15 mouse cellular contexts compared by ENCODE assay signal in the genomic region with DNA sequence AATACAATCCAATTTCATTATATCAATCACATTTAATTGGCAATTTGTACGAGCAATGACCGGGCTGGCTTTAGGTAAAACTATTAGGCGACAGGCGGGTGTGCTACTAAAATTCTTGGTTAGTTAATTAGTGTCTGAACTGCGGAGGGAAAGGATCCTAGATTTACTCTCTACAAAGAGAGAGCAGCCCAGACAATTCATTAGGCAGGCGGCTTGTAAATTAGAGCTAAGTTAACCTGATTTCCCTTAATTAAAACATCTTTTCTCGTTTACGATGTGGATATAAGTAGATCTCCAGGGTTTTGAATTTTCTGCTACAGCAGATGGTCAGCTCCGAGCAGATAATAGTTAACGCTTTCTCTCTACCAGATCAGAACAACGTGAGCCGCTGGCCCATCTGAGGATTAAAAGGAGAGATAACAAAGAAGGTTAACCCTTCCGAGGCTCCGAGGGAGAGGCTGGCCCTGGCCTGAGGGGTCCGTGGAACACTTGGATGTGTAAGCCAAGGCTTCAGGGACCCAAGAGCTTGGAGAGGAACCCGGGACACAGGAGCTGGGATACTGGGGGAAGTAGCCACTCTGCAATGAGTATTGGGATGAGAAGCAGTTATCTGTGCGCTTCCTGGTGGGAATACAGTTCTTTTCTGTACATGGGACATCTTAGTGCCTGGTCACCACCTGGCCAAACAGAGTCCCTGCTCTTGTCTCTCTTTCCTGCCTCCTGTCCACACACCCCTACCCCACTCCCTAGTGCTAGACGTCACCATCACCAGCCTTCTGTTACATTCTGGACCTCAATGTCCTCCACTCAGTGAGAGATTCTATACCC. TPM values are rescaled to one million over a fixed set of nuclear protein-coding genes. Genes with fewer than 3 reads are reported as not detected.
DNase-seq lines count a peak whose midpoint lies in the region; ATAC-seq lines count a peak whose summit lies in the region.
"Had no signal": no experiment of that assay in that cellular context is flagged by ENCODE, and none has a peak within 500 bp of the region (broad histone marks: within the 10 kb centered on the region; RNA-seq: fewer than 3 reads in every experiment).

No protein-coding gene starts in this region.

- H3K9ac ChIP-seq in lung, embryonic 15.5 days, result no peak overlapping the region
- no peak overlapping the region for H3K9ac ChIP-seq in forebrain, embryonic 11.5 days (ENCODE audit: low read length)
- H3K9ac ChIP-seq: embryonic facial prominence, embryonic 12.5 days; lung, embryonic 14.5 days had no signal

- no peaks in the 10 kb centered on the region for H3K36me3 ChIP-seq in lung, embryonic 15.5 days
- H3K36me3 ChIP-seq in forebrain, embryonic 11.5 days (ENCODE audit: control insufficient read depth, insufficient read depth, low read length), result no peaks in the 10 kb centered on the region
- H3K36me3 ChIP-seq in limb, embryonic 10.5 days, result no peaks in the 10 kb centered on the region
- H3K36me3 ChIP-seq: embryonic facial prominence, embryonic 12.5 days had no signal

- H3K27ac ChIP-seq in lung, embryonic 15.5 days, result no peak overlapping the region
- H3K27ac ChIP-seq in forebrain, embryonic 11.5 days (ENCODE audit: low read depth, low read length), result peak overlapping the region; percentile 84
- H3K27ac ChIP-seq in limb, embryonic 10.5 days, result no peak overlapping the region
- H3K27ac ChIP-seq: embryonic facial prominence, embryonic 12.5 days; gastrocnemius, adult 2 months had no signal

- ATAC-seq in lung, embryonic 15.5 days (ENCODE audit: borderline replicate concordance, extremely low read depth, low FRiP score, low TSS enrichment), result 0 out of 2 replicates have a peak, but pooled peaks have one; percentile 28
- ATAC-seq in forebrain, embryonic 11.5 days (replicated peaks; ENCODE audit: low FRiP score), result peak; percentile 16; the same call in 1 of the 2 replicates
- ATAC-seq in monocyte, adult 5-6 weeks (replicated peaks; ENCODE audit: insufficient number of reproducible peaks, low FRiP score, low TSS enrichment, poor library complexity, severe bottlenecking), result no peak
- ATAC-seq: CD4-positive, CD25-positive, alpha-beta regulatory T cell, adult 4 months had no signal

- H3K27me3 ChIP-seq in lung, embryonic 15.5 days, result peaks cover 98% of the 10 kb centered on the region
- H3K27me3 ChIP-seq in forebrain, embryonic 11.5 days (ENCODE audit: control insufficient read depth, insufficient read depth, low read length), result peaks cover 65% of the 10 kb centered on the region
- peaks cover 99% of the 10 kb centered on the region for H3K27me3 ChIP-seq in limb, embryonic 10.5 days (ENCODE audit: low read depth, poor library complexity, severe bottlenecking)

- 4% methylated on average over 18 of the region's 18 CpGs for WGBS in lung, embryonic 15.5 days
- 1% methylated on average over 18 of the region's 18 CpGs for WGBS in forebrain, embryonic 11.5 days
- WGBS in limb, embryonic 10.5 days, result 1% methylated on average over 18 of the region's 18 CpGs

- H3K9me3 ChIP-seq in lung, embryonic 15.5 days, result no peaks in the 10 kb centered on the region
- H3K9me3 ChIP-seq in forebrain, embryonic 11.5 days (ENCODE audit: control insufficient read depth, low read length), result no peaks in the 10 kb centered on the region
- H3K9me3 ChIP-seq in limb, embryonic 10.5 days (replicated peaks), result no peaks in the 10 kb centered on the region
- H3K9me3 ChIP-seq: embryonic facial prominence, embryonic 12.5 days had no signal

- no peak overlapping the region for H3K4me3 ChIP-seq in lung, embryonic 15.5 days
- H3K4me3 ChIP-seq in forebrain, embryonic 11.5 days (ENCODE audit: low read depth, low read length), result no peak overlapping the region
- no peak overlapping the region for H3K4me3 ChIP-seq in limb, embryonic 10.5 days
- H3K4me3 ChIP-seq: embryonic facial prominence, embryonic 12.5 days; gastrocnemius, adult 2 months had no signal

- no peak overlapping the region for H3K4me2 ChIP-seq in lung, embryonic 15.5 days
- H3K4me2 ChIP-seq in forebrain, embryonic 11.5 days (ENCODE audit: low read depth, low read length, severe bottlenecking), result peak overlapping the region; percentile 16; the same call in 1 of the 2 replicates
- H3K4me2 ChIP-seq: embryonic facial prominence, embryonic 12.5 days; lung, embryonic 14.5 days had no signal

- no peak for DNase-seq in lung, postnatal 10 days
- no peak for DNase-seq in forebrain, embryonic 11.5 days (ENCODE audit: low spot score)
- peak; percentile 52 for DNase-seq in limb, embryonic 10.5 days (ENCODE audit: low spot score)
- peak; percentile 82 for DNase-seq in retina, postnatal 1 day
- DNase-seq in layer of hippocampus, adult 9-10 months (ENCODE audit: low spot score), result no peak
- no peak for DNase-seq in natural killer cell, adult 2 months (ENCODE audit: low spot score in 2 of 2)
- DNase-seq: right cerebral cortex, postnatal 25 days had no signal

- peaks cover 10% of the 10 kb centered on the region; the same call in 1 of the 2 replicates for H3K4me1 ChIP-seq in lung, embryonic 15.5 days
- H3K4me1 ChIP-seq in forebrain, embryonic 11.5 days (replicated peaks; ENCODE audit: control insufficient read depth, insufficient read depth, low read length), result peaks cover 28% of the 10 kb centered on the region
- peaks cover 26% of the 10 kb centered on the region for H3K4me1 ChIP-seq in limb, embryonic 10.5 days
- H3K4me1 ChIP-seq: embryonic facial prominence, embryonic 12.5 days had no signal

RNA-seq across cellular contexts. Expression of a gene that starts 6.2 kb away (rescaled TPM):
- 0.09 TPM in 1 of 2 replicates, not detected in the other for polyA plus RNA-seq in lung, embryonic 15.5 days (2015; fragmentation: Nextera tagmentation; extraction: Ambion mirVana)
- 27.3 and 28.2 TPM in 2 replicates for polyA plus RNA-seq in forebrain, embryonic 11.5 days (2014; fragmentation: Nextera tagmentation; extraction: Ambion mirVana)
- polyA plus RNA-seq in limb, embryonic 10.5 days (2016; fragmentation: Nextera tagmentation; extraction: Ambion mirVana), result 0.50 and 1.1 TPM in 2 replicates
- total RNA-seq in monocyte, adult 5-6 weeks (2017), result not detected in 3 replicates
- total RNA-seq: gastrocnemius, adult 2 months had no signal
- polyA plus RNA-seq: CD4-positive, CD25-positive, alpha-beta regulatory T cell, adult 4 months; heart, embryonic 14.5 days; lung, embryonic 14.5 days; stomach, embryonic 14.5 days had no signal

RNA-seq across cellular contexts. Expression of a gene that starts 52.8 kb away (rescaled TPM):
- polyA plus RNA-seq in lung, embryonic 15.5 days (2015; fragmentation: Nextera tagmentation; extraction: Ambion mirVana), result 7.7 and 9.5 TPM in 2 replicates
- polyA plus RNA-seq in forebrain, embryonic 11.5 days (2014; fragmentation: Nextera tagmentation; extraction: Ambion mirVana), result 6.4 and 7.9 TPM in 2 replicates
- 12.5 and 12.8 TPM in 2 replicates for polyA plus RNA-seq in limb, embryonic 10.5 days (2016; fragmentation: Nextera tagmentation; extraction: Ambion mirVana)
- 19.3 to 53.0 TPM (median 49.3 TPM) in 3 replicates for total RNA-seq in monocyte, adult 5-6 weeks (2017)

Comparison
In these comparisons a context has a peak if more than half of its experiments do, and no peak if none do; other contexts are left out.
1. DNase-seq: peak in limb, embryonic 10.5 days (single experiment) and retina, postnatal 1 day (single experiment); none in lung, postnatal 10 days (single experiment), forebrain, embryonic 11.5 days (single experiment), layer of hippocampus, adult 9-10 months (single experiment) and natural killer cell, adult 2 months (0 of 2).
2. RNA of a gene that starts 6.2 kb away (polyA plus RNA-seq): 27.3 to 28.2 TPM in forebrain, embryonic 11.5 days; 0.50 to 1.1 TPM in limb, embryonic 10.5 days and 0.09 TPM in lung, embryonic 15.5 days; every median in the first group is over 10 times any median in the second.